Mouse (Mus musculus): ENCODE measurements at regions not wholly inside any gene's neighbourhood (a gene's known extent, or its start where the extent isn't known, plus 50 kb on each side); places are given as distances from the start of the nearest gene placed in this dataset.

DNA sequence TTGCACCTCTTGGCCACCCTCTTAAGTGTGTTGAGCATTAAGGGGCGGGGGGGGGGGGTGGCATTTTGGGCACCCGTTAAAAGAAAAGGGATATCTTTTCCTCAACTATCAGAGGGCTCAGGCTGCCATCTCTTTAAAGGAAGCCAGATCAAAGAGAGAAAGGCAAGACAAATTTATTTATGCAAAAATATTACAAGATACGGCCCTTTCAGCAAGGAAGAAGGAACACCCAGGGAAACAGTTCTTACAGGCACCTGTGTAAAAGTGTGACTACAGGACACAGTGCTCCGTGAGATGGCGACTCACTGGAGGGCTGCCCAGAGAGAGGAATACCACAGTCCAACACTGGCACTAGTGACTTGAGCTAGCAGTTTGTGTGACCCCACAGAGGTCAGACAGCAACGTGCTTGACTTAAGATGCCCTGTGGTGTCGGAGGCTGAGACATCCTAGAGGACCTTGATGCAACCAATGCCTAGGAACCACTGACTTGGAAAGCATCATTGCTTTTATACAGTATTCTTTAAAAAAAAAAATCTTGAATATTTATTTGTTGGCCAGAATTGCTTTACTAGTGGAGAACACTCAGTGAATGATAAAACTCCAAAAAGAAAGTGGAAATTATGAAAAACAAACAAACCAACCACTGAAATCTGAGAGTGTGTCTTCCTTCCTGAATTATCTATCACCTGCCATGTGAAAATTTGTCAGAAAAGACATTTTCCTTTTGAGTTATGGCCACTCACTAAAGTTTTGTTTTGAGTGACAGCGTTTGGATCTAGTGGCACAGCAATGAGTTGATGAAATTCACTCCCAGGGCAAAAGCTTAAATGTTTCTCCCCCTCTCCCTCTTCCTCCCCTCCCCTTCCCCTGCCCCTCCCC, 59.0 kb upstream of the Cpm start:
- H3K4me3 ChIP-seq (ENCODE audit: low read depth, low read length) = no peak overlapping the region
- H3K27ac ChIP-seq (ENCODE audit: low read depth) = no peak overlapping the region
- H3K9ac ChIP-seq = no peak overlapping the region
- H3K4me2 ChIP-seq = peak overlapping the region; percentile 64
- ATAC-seq (ENCODE audit: insufficient read depth) (no peak), DNase-seq (no peak)
- 40% methylated on average over 8 of the region's 8 CpGs for WGBS
- peaks cover 3% of the 10 kb centered on the region; the same call in 1 of the 2 replicates for H3K9me3 ChIP-seq (ENCODE audit: low read depth, low read length)
- H3K4me1 ChIP-seq (ENCODE audit: insufficient read depth) = 0 out of 2 replicates have a peak, but pooled peaks cover 5% of the 10 kb centered on the region
- peaks cover 12% of the 10 kb centered on the region for H3K27me3 ChIP-seq (ENCODE audit: insufficient read depth, low read length)
- no peaks in the 10 kb centered on the region for H3K36me3 ChIP-seq (ENCODE audit: insufficient read depth)
- TF ChIP-seq CTCF (IDR thresholded peaks at IDR 0.05; ENCODE audit: low read depth) = no peak

- TF ChIP-seq CTCF (IDR thresholded peaks at IDR 0.05; ENCODE audit: low read depth) = no peak
- Histone ChIP-seq H3K4me1 (ENCODE audit: insufficient read depth) (0 out of 2 replicates have a peak, but pooled peaks cover 5% of the 10 kb centered on the region), H3K27me3 (ENCODE audit: insufficient read depth, low read length) (peaks cover 12% of the 10 kb centered on the region), H3K9ac (no peak overlapping the region), H3K4me2 (no peak overlapping the region), H3K4me3 (ENCODE audit: low read depth, low read length) (no peak overlapping the region), H3K36me3 (ENCODE audit: insufficient read depth) (no peaks in the 10 kb centered on the region), H3K27ac (ENCODE audit: low read depth) (no peak overlapping the region), H3K9me3 (ENCODE audit: low read depth, low read length) (peaks cover 3% of the 10 kb centered on the region; the same call in 1 of the 2 replicates)
- WGBS = 79% methylated on average over 11 of the region's 11 CpGs
- no peak for DNase-seq
- ATAC-seq (ENCODE audit: insufficient read depth) = no peak
Observed at GRCm38 (mm10) chr10:117569301-117570079, 59.8 kb upstream of the Cpm start.

- H3K4me2 ChIP-seq = no peak overlapping the region
- no peak overlapping the region for H3K4me3 ChIP-seq (ENCODE audit: low read depth, low read length)
- 88% methylated on average over 13 of the region's 13 CpGs for WGBS
- TF ChIP-seq CTCF (IDR thresholded peaks at IDR 0.05; ENCODE audit: low read depth) = no peak
- 0 out of 2 replicates have a peak, but pooled peaks cover 5% of the 10 kb centered on the region for H3K4me1 ChIP-seq (ENCODE audit: insufficient read depth)
- no peak overlapping the region for H3K9ac ChIP-seq
- H3K27ac ChIP-seq (ENCODE audit: low read depth) = no peak overlapping the region
- H3K9me3 ChIP-seq (ENCODE audit: low read depth, low read length) = peaks cover 3% of the 10 kb centered on the region; the same call in 1 of the 2 replicates
- DNase-seq (no peak), ATAC-seq (ENCODE audit: insufficient read depth) (no peak)
- H3K36me3 ChIP-seq (ENCODE audit: insufficient read depth) = no peaks in the 10 kb centered on the region
- H3K27me3 ChIP-seq (ENCODE audit: insufficient read depth, low read length) = peaks cover 12% of the 10 kb centered on the region
Observed at GRCm38 (mm10) chr10:117568472-117569300, 60.6 kb upstream of the Cpm start.

DNA sequence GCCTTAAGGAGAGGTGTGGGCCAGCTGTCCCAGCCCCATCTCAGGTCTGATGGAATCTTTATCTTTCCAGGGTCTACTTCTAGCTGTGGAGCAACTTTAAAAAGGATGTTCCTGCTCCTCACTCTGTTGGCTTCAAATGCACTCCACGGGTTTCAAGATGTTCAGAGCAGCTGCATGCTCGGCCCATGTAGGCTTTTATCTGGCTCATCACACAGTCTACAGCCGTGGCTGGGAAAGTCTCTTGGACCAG, 61.2 kb upstream of the Cpm start:
- Histone ChIP-seq H3K27me3 (ENCODE audit: insufficient read depth, low read length) (peaks cover 11% of the 10 kb centered on the region), H3K4me3 (ENCODE audit: low read depth, low read length) (no peak overlapping the region), H3K9ac (no peak overlapping the region), H3K4me2 (no peak overlapping the region), H3K27ac (ENCODE audit: low read depth) (no peak overlapping the region), H3K4me1 (ENCODE audit: insufficient read depth) (0 out of 2 replicates have a peak, but pooled peaks cover 5% of the 10 kb centered on the region), H3K36me3 (ENCODE audit: insufficient read depth) (no peaks in the 10 kb centered on the region), H3K9me3 (ENCODE audit: low read depth, low read length) (peaks cover 3% of the 10 kb centered on the region; the same call in 1 of the 2 replicates)
- ATAC-seq (ENCODE audit: insufficient read depth) = no peak
- 83% methylated on average over 3 of the region's 3 CpGs for WGBS
- DNase-seq = no peak
- no peak for TF ChIP-seq CTCF (IDR thresholded peaks at IDR 0.05; ENCODE audit: low read depth)

DNA sequence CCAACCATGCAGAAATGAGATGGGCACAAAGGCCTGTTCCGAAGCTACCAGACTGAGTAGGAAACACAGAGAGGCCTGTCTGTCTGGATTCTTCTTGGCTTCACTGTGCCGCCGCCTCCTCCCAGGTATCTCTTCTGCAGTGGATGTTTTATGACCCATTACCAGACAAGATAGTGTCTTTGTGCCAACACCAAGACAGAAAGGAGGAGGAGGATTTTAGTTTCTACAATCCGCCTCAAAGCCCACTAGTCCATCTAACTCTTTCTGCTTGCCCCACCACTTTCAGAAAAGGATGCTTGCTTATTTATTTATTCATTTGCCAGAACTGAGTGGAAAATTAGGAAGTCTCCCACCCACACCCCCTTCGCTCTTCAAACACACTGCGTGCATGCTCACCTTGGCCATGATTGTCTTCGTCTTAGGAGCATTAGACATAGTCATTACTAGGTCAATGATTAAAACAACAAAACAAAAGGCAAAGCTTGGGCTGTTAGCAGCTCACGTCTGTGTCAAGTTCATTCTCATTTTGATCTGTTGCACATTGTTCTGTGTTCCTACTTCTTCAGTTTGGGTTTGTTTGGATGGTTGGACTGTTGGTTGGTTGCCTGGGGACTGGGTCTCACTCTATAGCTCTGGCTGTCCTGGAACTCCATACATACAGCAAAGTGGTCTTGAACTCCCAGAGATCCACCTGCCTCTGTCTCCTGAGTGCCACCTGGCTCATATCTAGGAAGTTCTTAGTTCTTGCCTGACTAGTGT, 61.7 kb upstream of the Cpm start:
- no peak overlapping the region for H3K27ac ChIP-seq (ENCODE audit: low read depth)
- no peak overlapping the region for H3K9ac ChIP-seq
- DNase-seq (no peak), ATAC-seq (ENCODE audit: insufficient read depth) (no peak)
- H3K4me3 ChIP-seq (ENCODE audit: low read depth, low read length) = no peak overlapping the region
- no peaks in the 10 kb centered on the region for H3K36me3 ChIP-seq (ENCODE audit: insufficient read depth)
- peaks cover 7% of the 10 kb centered on the region for H3K27me3 ChIP-seq (ENCODE audit: insufficient read depth, low read length)
- TF ChIP-seq CTCF (IDR thresholded peaks at IDR 0.05; ENCODE audit: low read depth) = no peak
- 91% methylated on average over 8 of the region's 8 CpGs for WGBS
- 0 out of 2 replicates have a peak, but pooled peaks cover 5% of the 10 kb centered on the region for H3K4me1 ChIP-seq (ENCODE audit: insufficient read depth)
- no peak overlapping the region for H3K4me2 ChIP-seq
- peaks cover 3% of the 10 kb centered on the region; the same call in 1 of the 2 replicates for H3K9me3 ChIP-seq (ENCODE audit: low read depth, low read length)

Data from lung, embryonic 14.5 days (tissue).